9 mouse cellular contexts compared by ENCODE assay signal in genomic region chr4:62591326-62591725, GRCm38 (mm10). TPM values are rescaled to one million over a fixed set of nuclear protein-coding genes. Genes with fewer than 3 reads are reported as not detected.
DNase-seq lines count a peak whose midpoint lies in the region.
"Had no signal": no experiment of that assay in that cellular context is flagged by ENCODE, and none has a peak within 500 bp of the region (broad histone marks: within the 10 kb centered on the region; RNA-seq: fewer than 3 reads in every experiment).

No protein-coding gene starts in this region.

- peak overlapping the region; percentile 71 for H3K27ac ChIP-seq in forebrain, embryonic 10.5 days

- 10% methylated on average over 11 of the region's 11 CpGs for WGBS in forebrain, embryonic 10.5 days

- no peaks in the 10 kb centered on the region for H3K9me3 ChIP-seq in forebrain, embryonic 10.5 days
- H3K9me3 ChIP-seq: megakaryocyte, embryonic 14.5 days had no signal

- DNase-seq in adrenal gland, postnatal 14 days: peak; percentile 45
- DNase-seq in adrenal gland, adult 8-10 months: no peak
- DNase-seq in forebrain, embryonic 10.5 days (ENCODE audit: extremely low spot score, low spot score): no peak
- DNase-seq in induced T-regulatory cell, adult 2 months (ENCODE audit: low read depth): peak; percentile 38
- DNase-seq in lung, postnatal 10 days: peak; percentile 68
- no peak for DNase-seq in spleen, adult 12 weeks (ENCODE audit: low spot score)
- DNase-seq in Muller cell, postnatal 12 days (ENCODE audit: inconsistent ontology term): no peak
- DNase-seq in left cerebral cortex, adult 18-20 months (ENCODE audit: low spot score in 2 of 2): no peak

- 0 out of 2 replicates have a peak overlapping the region, but pooled peaks have one; percentile 12 for H3K4me3 ChIP-seq in forebrain, embryonic 10.5 days
- H3K4me3 ChIP-seq: megakaryocyte, embryonic 14.5 days had no signal

- H3K4me1 ChIP-seq in forebrain, embryonic 10.5 days: peaks cover 29% of the 10 kb centered on the region
- H3K4me1 ChIP-seq: megakaryocyte, embryonic 14.5 days had no signal

- H3K27me3 ChIP-seq in forebrain, embryonic 10.5 days (ENCODE audit: poor library complexity, severe bottlenecking): no peaks in the 10 kb centered on the region

- H3K36me3 ChIP-seq in forebrain, embryonic 10.5 days (replicated peaks): no peaks in the 10 kb centered on the region

RNA-seq across cellular contexts. Expression of gene Rgs3, which starts 31.7 kb away (rescaled TPM):
- 46.7 and 69.3 TPM in 2 replicates for total RNA-seq in adrenal gland, postnatal 14 days (2021)
- 10 to 100 TPM; 30.0 to 44.5 (median 38.0) TPM for total RNA-seq in adrenal gland, adult 8-10 months (2022)
- 29.8 and 36.3 TPM in 2 replicates for polyA plus RNA-seq in forebrain, embryonic 10.5 days (2016; fragmentation: Nextera tagmentation; extraction: Ambion mirVana)
- 10 to 100 TPM; 25.7 TPM for total RNA-seq in left cerebral cortex, adult 18-20 months (2021)

Comparison
In these comparisons a context has a peak if more than half of its experiments do, and no peak if none do; other contexts are left out.
1. DNase-seq: peak in adrenal gland, postnatal 14 days (single experiment), induced T-regulatory cell, adult 2 months (single experiment) and lung, postnatal 10 days (single experiment); none in adrenal gland, adult 8-10 months (single experiment), forebrain, embryonic 10.5 days (single experiment), spleen, adult 12 weeks (single experiment), Muller cell, postnatal 12 days (single experiment) and left cerebral cortex, adult 18-20 months (0 of 2).